Mouse (Mus musculus): ENCODE data around the gene Nucb1.

- no peak for TF ChIP-seq POLR2A (IDR thresholded peaks at IDR 0.05; ENCODE audit: low read depth, low read length)
- no peak for TF ChIP-seq CTCF (conservative IDR thresholded peaks at IDR 0.05; ENCODE audit: insufficient read depth, insufficient read length, low read depth, low read length)
Observed at GRCm38 (mm10) chr7:45529461-45529860, 19.3 kb upstream of the Nucb1 start.

All from kidney, adult 2 months (tissue).